Mouse (Mus musculus) MEL (cell line): ENCODE results near the gene Hoxc10. TPM values are rescaled to one million over a fixed set of nuclear protein-coding genes. Genes with fewer than 3 reads are reported as not detected.

Source experiments
- DNase-seq: peaks from one replicate; pipeline ENCODE4 v3.0.0; 2011; ENCODE audit warnings: low read depth, low spot score
- H3K27ac ChIP-seq: 2 replicates; pipeline ENCODE4 v1.5.1; 2012; ENCODE audit warnings: low read depth, mild to moderate bottlenecking, control low read depth, low read length, moderate library complexity; ENCODE audit not compliant: control insufficient read depth
- H3K27me3 ChIP-seq, 2 experiments: fragments of 150-350 bp in 1 of 2; sonication (generic) in 1 of 2; 2 replicates each; pipeline ENCODE4 v1.6.1; 2012; ENCODE audit warnings: low read length in 2 of 2, mild to moderate bottlenecking in 2 of 2, improper control_type of control experiment in 1 of 2, moderate library complexity in 1 of 2; ENCODE audit not compliant: insufficient read depth in 2 of 2, control insufficient read depth in 1 of 2
- H3K36me3 ChIP-seq, 2 experiments: 2 replicates each; pipeline ENCODE4 v1.6.1; 2012 to 2014; ENCODE audit warnings: low read length in 2 of 2, improper control_type of control experiment in 1 of 2, inconsistent platforms in 1 of 2, mild to moderate bottlenecking in 1 of 2; ENCODE audit not compliant: insufficient read depth in 2 of 2, control insufficient read depth in 1 of 2
- H3K4me1 ChIP-seq, 2 experiments: fragments of 150-350 bp in 1 of 2; sonication (generic) in 1 of 2; 2 replicates each; pipeline ENCODE4 v1.6.1; 2012; ENCODE audit warnings: low read length in 2 of 2, improper control_type of control experiment in 1 of 2, mild to moderate bottlenecking in 1 of 2; ENCODE audit not compliant: insufficient read depth in 2 of 2, control insufficient read depth in 1 of 2
- H3K4me3 ChIP-seq, 2 experiments: fragments of 150-350 bp in 1 of 2; sonication (generic) in 1 of 2; 2 replicates each; pipeline ENCODE4 v1.5.1; 2012; ENCODE audit warnings: low read depth in 2 of 2, low read length in 2 of 2, mild to moderate bottlenecking in 2 of 2, moderate library complexity in 2 of 2, control low read depth in 1 of 2, improper control_type of control experiment in 1 of 2; ENCODE audit not compliant: control insufficient read depth in 1 of 2, insufficient read depth in 1 of 2
- H3K79me2 ChIP-seq: 2 replicates; pipeline ENCODE4 v1.6.1; 2012; ENCODE audit warnings: mild to moderate bottlenecking, low read length, moderate library complexity; ENCODE audit not compliant: control insufficient read depth, poor library complexity, insufficient read depth
- H3K9ac ChIP-seq: 2 replicates; pipeline ENCODE4 v1.6.1; 2012; ENCODE audit warnings: low read depth, mild to moderate bottlenecking, control low read depth, low read length, moderate library complexity; ENCODE audit not compliant: control insufficient read depth, poor library complexity, severe bottlenecking
- H3K9me3 ChIP-seq: fragments of 150-350 bp; sonication (generic); replicated peaks from 2 replicates; pipeline ENCODE4 v1.6.1; 2012; ENCODE audit warnings: mild to moderate bottlenecking, low read length, improper control_type of control experiment, moderate library complexity; ENCODE audit not compliant: insufficient read depth
- BHLHE40 ChIP-seq: IDR thresholded peaks from 2 replicates; pipeline ENCODE4 v1.6.1; 2012; ENCODE audit warnings: low read depth, mild to moderate bottlenecking, inconsistent platforms, low read length, improper control_type of control experiment, borderline replicate concordance
- CHD1 ChIP-seq: IDR thresholded peaks from 2 replicates; pipeline ENCODE4 v1.6.1; 2012; ENCODE audit warnings: low read depth, mild to moderate bottlenecking, inconsistent platforms, low read length, improper control_type of control experiment
- E2F4 ChIP-seq: IDR thresholded peaks from 2 replicates; pipeline ENCODE4 v1.6.1; 2011; ENCODE audit warnings: low read depth, low read length, improper control_type of control experiment, borderline replicate concordance
- EP300 ChIP-seq, 2 experiments: IDR thresholded peaks; 2 replicates each; pipeline ENCODE4 v1.6.1; 2011; ENCODE audit warnings: improper control_type of control experiment in 2 of 2, low read length in 2 of 2, low read depth in 1 of 2, mild to moderate bottlenecking in 1 of 2
- GABPA ChIP-seq: IDR thresholded peaks from 2 replicates; pipeline ENCODE4 v1.6.1; 2012; ENCODE audit warnings: low read depth, mild to moderate bottlenecking, inconsistent platforms, low read length, improper control_type of control experiment, moderate library complexity
- KAT2A ChIP-seq: conservative IDR thresholded peaks from 2 replicates; pipeline ENCODE4 v1.6.1; 2012; ENCODE audit warnings: low read depth, low read length, improper control_type of control experiment, inconsistent platforms
- MAFK ChIP-seq: IDR thresholded peaks from 2 replicates; pipeline ENCODE4 v1.6.1; 2011; ENCODE audit warnings: low read depth, mild to moderate bottlenecking, low read length, improper control_type of control experiment, borderline replicate concordance
- MAX ChIP-seq: IDR thresholded peaks from 2 replicates; pipeline ENCODE4 v1.6.1; 2011; ENCODE audit warnings: low read length, improper control_type of control experiment
- MAZ ChIP-seq: IDR thresholded peaks from 2 replicates; pipeline ENCODE4 v1.6.1; 2012; ENCODE audit warnings: low read depth, mild to moderate bottlenecking, inconsistent platforms, low read length, improper control_type of control experiment
- MEF2A ChIP-seq: IDR thresholded peaks from 2 replicates; pipeline ENCODE4 v1.6.1; 2014; ENCODE audit warnings: low read depth, mild to moderate bottlenecking, inconsistent platforms, low read length, improper control_type of control experiment; ENCODE audit not compliant: poor library complexity, insufficient replicate concordance, severe bottlenecking; ENCODE audit errors: extremely low read depth
- MXI1 ChIP-seq: IDR thresholded peaks from 2 replicates; pipeline ENCODE4 v1.6.1; 2011; ENCODE audit warnings: mild to moderate bottlenecking, low read depth, low read length, improper control_type of control experiment
- MYB ChIP-seq: IDR thresholded peaks from 2 replicates; pipeline ENCODE4 v1.6.1; 2011; ENCODE audit warnings: mild to moderate bottlenecking, low read depth, low read length, improper control_type of control experiment
- MYC ChIP-seq: IDR thresholded peaks from 2 replicates; pipeline ENCODE4 v1.6.1; 2011; ENCODE audit warnings: low read depth, mild to moderate bottlenecking, low read length, improper control_type of control experiment, moderate library complexity
- NELFE ChIP-seq: IDR thresholded peaks from 2 replicates; pipeline ENCODE4 v1.6.1; 2011; ENCODE audit warnings: low read depth, low read length, improper control_type of control experiment
- POLR2A ChIP-seq, 2 experiments: IDR thresholded peaks; 2 replicates each; pipeline ENCODE4 v1.6.1; 2011 to 2012; ENCODE audit warnings: low read length in 2 of 2, mild to moderate bottlenecking in 2 of 2, control low read depth in 1 of 2, improper control_type of control experiment in 1 of 2, low read depth in 1 of 2, moderate library complexity in 1 of 2; ENCODE audit not compliant: control insufficient read depth in 1 of 2, insufficient read depth in 1 of 2, poor library complexity in 1 of 2
- POLR2AphosphoS5 ChIP-seq: IDR thresholded peaks from 2 replicates; pipeline ENCODE4 v1.6.1; 2012; ENCODE audit warnings: low read depth, borderline replicate concordance, mild to moderate bottlenecking, inconsistent platforms, low read length, moderate library complexity, mixed read lengths
- UBTF ChIP-seq: IDR thresholded peaks from 2 replicates; pipeline ENCODE4 v1.6.1; 2012; ENCODE audit warnings: low read depth, mild to moderate bottlenecking, inconsistent platforms, low read length, improper control_type of control experiment, moderate library complexity, borderline replicate concordance; ENCODE audit not compliant: insufficient read depth
- USF1 ChIP-seq: IDR thresholded peaks from 2 replicates; pipeline ENCODE4 v1.6.1; 2014; ENCODE audit warnings: low read depth, mild to moderate bottlenecking, inconsistent platforms, low read length, improper control_type of control experiment, moderate library complexity
- USF2 ChIP-seq, 2 experiments: IDR thresholded peaks; 2 replicates each; pipeline ENCODE4 v1.6.1; 2011 to 2012; ENCODE audit warnings: improper control_type of control experiment in 2 of 2, low read length in 2 of 2, borderline replicate concordance in 1 of 2, inconsistent platforms in 1 of 2, low read depth in 1 of 2, mild to moderate bottlenecking in 1 of 2; ENCODE audit not compliant: insufficient read depth in 1 of 2
- polyA plus RNA-seq, 2 experiments: library from polyadenylated mRNA; stranded (reverse) in 1 of 2; unstranded in 1 of 2; fragments of >175 nt in 1 of 2; fragments of >200 nt in 1 of 2; gene quantifications; 2 replicates each; pipeline versions ENCODE4 v1.2.1 to v1.2.4; 2012; ENCODE audit warnings: low replicate concordance in 2 of 2, low read depth in 1 of 2; ENCODE audit not compliant: insufficient read length in 2 of 2, insufficient read depth in 1 of 2, missing spikeins in 1 of 2
- total RNA-seq: library from RNA; depleted of rRNA; stranded (reverse); fragments of 300-350 nt; gene quantifications from 2 replicates; pipeline ENCODE4 v1.2.3, GENCODE M21; 2012

Gene Hoxc10
- total and polyA plus RNA-seq, 3 experiments, result 6.8 to 24.8 TPM; not detected in 1

DNA sequence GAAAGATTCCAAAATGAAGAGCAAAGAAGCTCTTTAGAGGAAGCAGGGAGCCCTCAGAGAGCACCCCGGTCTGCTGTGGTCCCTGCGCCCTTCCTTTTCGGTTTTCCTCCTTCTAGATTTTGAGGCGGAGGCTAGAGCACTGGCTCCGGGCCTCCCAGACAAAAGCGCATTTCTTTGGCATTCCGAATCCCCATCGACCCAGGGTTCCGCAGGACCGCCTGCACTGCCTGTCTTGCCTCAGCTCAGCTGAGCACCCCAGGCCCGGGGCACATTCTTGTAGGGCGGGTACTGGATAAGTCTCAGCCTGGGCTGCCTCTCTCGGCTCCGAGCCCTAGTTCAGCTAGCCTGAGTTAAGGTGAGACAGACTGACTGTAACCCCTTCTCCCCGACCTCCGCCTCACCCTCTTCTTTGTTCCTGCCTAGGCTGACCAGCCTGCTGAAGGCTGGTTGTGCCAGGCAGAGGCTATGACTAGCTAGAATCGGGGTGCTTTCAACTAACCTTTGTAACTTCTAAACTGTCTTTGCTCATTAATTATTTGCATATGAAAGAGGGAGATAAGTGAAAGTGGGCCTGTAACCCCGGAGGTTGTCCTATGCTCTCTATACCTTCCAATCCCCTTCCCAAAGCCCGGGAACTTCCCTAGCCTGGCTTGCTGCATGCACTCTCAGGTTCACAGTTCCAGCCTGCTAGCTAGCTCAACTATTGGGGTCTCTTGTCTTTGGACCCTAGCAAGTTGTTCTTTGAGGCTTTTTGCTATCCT lies 49.0 kb downstream of the Hoxc10 start:
- no peak for DNase-seq
- no peak for TF ChIP-seq NELFE
- no peak for TF ChIP-seq EP300 (IDR thresholded peaks at IDR 0.05; ENCODE audit: low read depth in 1 of 2, low read length in 2 of 2)
- no peak for TF ChIP-seq MAX
- no peak for TF ChIP-seq CHD1
- no peak for TF ChIP-seq POLR2A (IDR thresholded peaks at IDR 0.05; ENCODE audit: control insufficient read depth in 1 of 2, insufficient read depth in 1 of 2, low read depth in 1 of 2, low read length in 2 of 2, poor library complexity in 1 of 2)
- no peak for TF ChIP-seq GABPA
- no peak for TF ChIP-seq USF2 (IDR thresholded peaks at IDR 0.05; ENCODE audit: borderline replicate concordance in 1 of 2, insufficient read depth in 1 of 2, low read depth in 1 of 2, low read length in 2 of 2)
- no peak for TF ChIP-seq MAFK
- no peak for TF ChIP-seq MEF2A
- no peak for TF ChIP-seq KAT2A
- no peak for TF ChIP-seq E2F4
- no peak for TF ChIP-seq MAZ
- TF ChIP-seq POLR2AphosphoS5, result no peak
- no peak for TF ChIP-seq BHLHE40
- TF ChIP-seq UBTF, result no peak
- TF ChIP-seq MYC, result no peak
- TF ChIP-seq, all 39 proteins: peak for 0
- Histone ChIP-seq H3K27me3 (no peaks in the 10 kb centered on the region), H3K4me3 (no peak overlapping the region), H3K36me3 (no peaks in the 10 kb centered on the region), H3K9ac (no peak overlapping the region), H3K27ac (no peak overlapping the region), H3K4me1 (no peaks in the 10 kb centered on the region), H3K79me2 (peaks cover 7% of the 10 kb centered on the region; the same call in 1 of the 2 replicates), H3K9me3 (no peaks in the 10 kb centered on the region)

DNA sequence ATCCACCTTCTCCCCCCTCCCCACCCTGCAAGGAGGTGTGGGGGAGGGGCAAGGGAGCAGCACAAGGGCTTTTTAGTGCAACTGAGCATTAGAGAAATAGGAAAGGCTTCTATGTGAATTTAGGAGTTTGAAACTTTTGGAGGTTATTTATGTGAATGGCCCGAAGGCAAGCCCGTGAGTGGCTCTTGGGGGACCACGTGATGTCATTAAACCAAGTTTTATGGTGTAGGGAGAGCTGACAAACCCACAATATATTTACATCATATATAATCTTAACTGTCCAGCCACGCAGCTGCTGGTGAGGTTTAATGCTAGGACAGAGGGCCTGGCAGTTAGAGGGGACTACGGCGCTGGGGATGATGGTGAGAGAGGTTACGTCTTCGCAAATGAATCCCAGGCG lies 52.0 kb downstream of the Hoxc10 start, which contains the start of gene Hoxc4:
Hoxc4 (plus strand) TSS at position 299 of the 400 bp plus-strand sequence.
- H3K9me3 ChIP-seq, result no peaks in the 10 kb centered on the region
- peaks cover 5 to 8% of the 10 kb centered on the region in 2 experiments for H3K4me1 ChIP-seq
- H3K36me3 ChIP-seq, result peaks cover 0 to 11% of the 10 kb centered on the region in 2 experiments; a peak in 2 of 4 replicates
- TF ChIP-seq MEF2A, result no peak
- no peak for TF ChIP-seq USF1
- TF ChIP-seq MAZ, result no peak
- TF ChIP-seq E2F4, result no peak
- no peak for TF ChIP-seq MYB
- TF ChIP-seq MAX, result no peak
- TF ChIP-seq MXI1, result no peak
- TF ChIP-seq POLR2AphosphoS5, result no peak
- H3K9ac ChIP-seq, result no peak within 1 kb of the TSS
- DNase-seq, result no peak
- no peaks in the 10 kb centered on the region for H3K27me3 ChIP-seq
- no peak within 1 kb of the TSS for H3K27ac ChIP-seq
- no peaks in the 10 kb centered on the region for H3K79me2 ChIP-seq
- H3K4me3 ChIP-seq, result no peak within 1 kb of the TSS
